Mouse (Mus musculus): ENCODE measurements at regions not wholly inside any gene's neighbourhood (a gene's known extent, or its start where the extent isn't known, plus 50 kb on each side); places are given as distances from the start of the nearest gene placed in this dataset.

DNA sequence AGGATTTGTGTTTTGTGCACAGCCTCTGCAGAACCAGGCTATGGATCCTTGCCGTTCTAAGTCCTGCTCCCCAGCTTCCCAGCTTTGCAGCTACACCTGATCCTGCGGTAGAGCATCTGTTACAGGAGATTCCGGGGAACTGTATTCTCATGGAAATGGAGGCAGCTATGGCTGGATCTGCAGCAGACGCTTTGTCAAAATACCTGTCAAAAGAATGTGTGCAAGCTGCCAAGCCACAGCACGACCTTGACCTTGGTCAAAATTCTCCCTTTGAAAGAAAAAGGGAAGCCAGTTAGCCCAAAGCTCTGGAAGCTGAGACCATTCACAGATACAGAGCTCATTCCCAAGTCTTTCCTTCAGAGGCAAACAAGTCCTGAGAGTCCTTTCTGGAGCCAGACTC lies 255.3 kb downstream of the Med13l start:
- in situ Hi-C loops (cut with MseI, MboI): loop anchor here in 1 of 2 experiments (5.0 kb wide), 1 partner anchor 33 kb away; no protein-coding TSS in a partner anchor

DNA sequence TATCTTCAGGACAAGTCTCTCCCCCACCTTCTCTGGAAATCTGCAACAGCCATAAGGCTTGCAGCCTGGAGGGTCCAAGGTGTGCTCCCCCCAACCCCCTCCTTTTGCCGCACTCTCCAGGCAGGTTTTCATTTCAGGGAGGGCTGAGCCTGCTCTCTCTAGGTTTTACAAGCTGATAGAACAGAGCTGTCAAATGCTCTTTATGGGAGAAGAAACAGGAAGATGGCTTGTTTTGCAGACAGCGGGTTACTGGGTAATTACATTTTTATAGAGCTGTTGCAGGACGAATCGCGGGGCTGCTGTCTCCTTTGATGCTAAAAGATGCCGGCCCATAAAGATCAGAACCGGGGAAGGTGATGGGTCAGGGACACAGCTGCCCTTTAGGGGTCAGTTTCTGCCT lies 257.8 kb downstream of the Med13l start:
- in situ Hi-C loops (cut with MseI, MboI): loop anchor here in 1 of 2 experiments (5.0 kb wide), 1 partner anchor 36 kb away; no protein-coding TSS in a partner anchor

DNA sequence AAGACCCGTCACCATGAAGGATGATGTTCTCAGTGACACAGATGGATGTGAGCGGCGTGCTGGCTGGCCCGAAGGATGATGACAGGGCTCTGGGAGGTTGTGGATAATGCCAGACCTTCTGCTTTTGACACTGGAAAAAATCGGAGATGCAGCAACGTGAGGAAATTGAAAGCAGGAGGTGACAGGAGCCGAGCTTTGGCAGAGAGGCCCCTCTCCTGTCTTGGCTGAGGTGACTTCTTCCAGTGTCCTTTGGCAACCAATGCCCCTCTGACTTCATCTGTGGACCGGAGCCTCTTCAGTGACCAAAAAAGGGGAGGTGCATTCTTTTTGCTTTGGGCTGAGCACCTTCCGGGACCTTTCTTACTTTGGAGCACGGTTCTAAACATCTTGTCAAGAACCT lies 264.3 kb downstream of the Med13l start:
- in situ Hi-C loops (cut with MseI, MboI): no loop called here

DNA sequence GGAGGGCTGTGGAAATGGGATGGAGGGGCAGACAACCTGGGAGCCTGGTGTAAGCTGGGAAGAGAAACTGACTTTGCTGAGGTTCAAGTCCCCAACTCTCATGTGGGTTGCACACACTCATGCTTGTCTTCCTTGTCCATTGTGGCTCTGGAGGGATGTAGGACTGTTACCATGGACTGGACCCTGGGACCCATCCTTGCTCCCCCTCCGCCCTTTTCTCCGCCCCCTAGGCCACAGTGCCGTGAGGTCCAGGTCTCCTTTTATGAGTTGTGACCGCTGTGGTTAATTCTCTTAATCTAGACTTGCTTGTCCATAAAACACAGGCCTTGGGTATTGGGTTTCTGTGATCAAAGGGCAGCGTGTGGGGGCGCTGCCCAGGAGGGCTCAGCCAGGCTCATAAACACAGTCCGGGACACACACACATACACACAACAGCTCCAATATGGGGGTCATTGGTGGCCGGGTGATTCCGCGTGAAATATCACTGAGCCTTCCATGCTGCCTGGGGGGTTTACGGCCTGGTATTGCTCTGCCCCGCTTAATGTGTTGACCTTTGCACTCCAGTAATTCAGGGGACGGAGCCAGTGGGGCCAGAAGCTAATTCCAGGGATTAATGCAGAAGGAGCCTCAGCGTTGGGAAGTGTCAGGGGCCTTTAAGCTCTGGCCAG lies 268.7 kb downstream of the Med13l start:
- in situ Hi-C loops (cut with MseI, MboI): no loop called here

DNA sequence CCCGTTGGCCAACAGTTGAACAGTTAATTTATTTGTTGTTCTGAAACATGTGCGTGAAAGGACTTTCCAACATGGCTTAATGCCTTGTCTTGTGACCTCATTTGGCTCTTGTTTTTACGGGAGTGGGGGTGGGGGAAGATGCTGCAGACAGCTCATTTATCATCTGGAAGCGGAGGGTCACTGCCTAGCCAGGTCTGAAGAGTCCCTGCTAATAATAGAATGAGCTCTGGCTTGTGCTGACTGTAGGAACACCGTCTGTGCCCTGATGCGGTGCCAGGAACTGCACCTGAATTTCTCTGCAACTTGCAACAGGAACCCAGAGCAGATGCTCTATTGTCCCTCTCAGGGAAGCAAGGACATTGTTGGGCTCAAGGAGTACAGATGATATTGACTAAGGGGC lies 272.2 kb downstream of the Med13l start:
- in situ Hi-C loops (cut with MseI, MboI): no loop called here

DNA sequence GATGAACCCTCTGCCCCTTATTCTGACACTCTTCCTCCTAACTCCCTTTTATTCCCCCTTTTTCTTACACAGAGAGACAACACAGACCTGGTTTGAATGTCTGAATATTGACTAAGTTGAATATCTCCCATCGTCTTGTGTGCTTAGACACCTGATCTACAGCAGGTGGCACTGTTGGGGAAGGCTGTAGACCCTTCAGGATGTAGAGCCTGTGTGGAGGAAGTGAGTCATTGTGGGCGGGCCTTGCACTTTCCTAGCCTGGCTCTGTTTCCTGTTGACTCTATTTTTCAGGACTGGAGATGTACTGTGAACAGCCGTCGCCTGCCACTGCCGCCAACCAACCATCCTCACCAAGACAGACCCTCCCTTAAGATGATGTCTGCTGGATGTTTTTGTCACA lies 273.6 kb downstream of the Med13l start:
- in situ Hi-C loops (cut with MseI, MboI): no loop called here

DNA sequence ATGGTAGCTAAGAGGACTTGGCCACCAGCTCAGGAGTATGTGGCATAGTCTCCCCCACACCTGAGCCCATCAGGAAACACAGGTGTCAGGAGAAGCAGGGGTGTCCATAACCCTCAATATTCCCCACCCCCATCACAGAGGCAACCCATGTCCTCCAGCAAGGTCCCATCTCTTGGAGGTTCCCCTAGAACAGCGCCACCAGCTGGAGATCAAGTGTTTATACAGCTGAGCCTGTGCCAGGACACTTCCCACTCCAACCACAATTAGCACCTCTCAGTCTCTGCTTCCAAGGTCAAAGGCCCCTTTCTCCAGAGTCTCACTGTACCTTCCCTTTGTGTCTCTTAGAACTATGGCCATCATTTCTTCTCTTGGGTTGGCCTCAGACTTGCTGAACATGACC lies 276.5 kb downstream of the Med13l start:
- in situ Hi-C loops (cut with MseI, MboI): no loop called here

DNA sequence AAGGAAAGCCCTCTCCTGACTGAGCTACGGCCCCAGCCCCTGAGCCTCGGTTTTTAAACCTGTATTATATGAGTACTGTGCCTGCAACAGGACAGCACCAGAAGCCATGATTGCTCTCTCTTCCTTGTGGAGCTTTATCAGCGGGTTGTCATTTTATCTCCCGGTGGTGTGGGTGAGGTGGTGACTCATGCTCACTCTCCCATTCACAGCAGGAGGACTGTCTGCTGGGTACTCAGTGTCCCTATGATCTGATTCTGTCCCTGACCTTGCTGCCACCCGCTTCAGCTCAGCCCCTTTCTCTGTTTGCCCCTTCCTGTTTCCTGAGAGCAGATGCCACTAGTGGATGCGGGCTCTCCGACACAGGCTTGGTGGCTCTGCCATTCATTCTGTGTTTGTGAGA lies 277.9 kb downstream of the Med13l start:
- in situ Hi-C loops (cut with MseI, MboI): no loop called here

DNA sequence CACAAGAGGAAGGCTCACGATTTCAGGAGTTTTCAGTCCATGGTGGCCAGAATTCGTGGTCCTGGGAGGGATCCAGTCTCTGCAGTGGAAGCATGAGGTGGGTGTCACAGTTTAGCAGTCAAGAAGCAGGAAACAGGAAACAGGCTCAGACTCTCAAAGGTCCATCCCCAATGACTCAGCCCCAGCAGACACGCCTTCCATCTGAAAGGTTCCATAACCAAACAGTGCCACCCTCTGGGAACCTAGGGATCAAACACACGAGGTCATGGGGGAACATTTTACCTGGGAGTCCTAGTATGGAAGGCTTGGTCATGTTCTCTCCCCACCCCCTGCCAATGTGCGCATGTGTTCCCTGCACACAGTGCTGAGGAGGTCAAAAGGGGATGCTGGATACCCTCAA lies 279.4 kb downstream of the Med13l start:
- in situ Hi-C loops (cut with MseI, MboI): no loop called here

DNA sequence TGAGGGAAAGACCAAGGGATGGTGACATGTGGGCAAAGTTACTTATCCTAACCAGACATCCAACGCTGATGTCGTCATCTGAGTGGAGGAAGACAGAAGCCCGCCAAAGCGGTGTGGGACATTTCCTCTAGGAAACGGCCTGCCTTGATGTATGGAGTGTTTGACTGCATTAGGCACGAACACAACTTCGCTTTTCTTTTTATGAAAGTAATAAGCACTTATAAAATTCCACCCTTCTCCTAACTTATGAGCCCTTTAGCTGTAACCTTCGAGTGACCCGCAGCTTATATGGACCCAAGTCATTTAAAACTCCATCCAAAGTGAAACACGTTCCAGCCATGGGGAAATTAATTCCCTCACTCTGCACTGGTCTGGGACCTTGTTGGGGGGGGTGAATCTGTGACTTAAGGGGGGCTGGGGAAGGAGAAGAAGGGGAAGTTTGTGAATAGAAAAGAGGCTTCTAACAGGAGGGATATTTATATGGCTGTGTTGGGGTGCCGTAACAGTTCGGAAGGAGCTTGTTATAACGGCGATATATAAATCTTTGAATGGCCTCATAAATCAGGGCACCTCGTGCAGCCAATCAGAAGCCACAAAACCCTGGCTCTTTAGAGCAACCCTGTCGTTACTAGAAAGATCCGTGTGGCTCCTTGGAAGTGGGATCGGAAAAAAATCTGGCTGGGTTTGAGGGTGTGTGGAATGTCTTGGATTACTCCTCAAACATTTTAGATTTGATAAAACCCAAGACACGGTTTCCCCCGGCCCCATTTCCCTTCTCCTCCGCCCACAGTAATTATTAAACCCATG lies 280.9 kb downstream of the Med13l start:
- in situ Hi-C loops (cut with MseI, MboI): no loop called here

DNA sequence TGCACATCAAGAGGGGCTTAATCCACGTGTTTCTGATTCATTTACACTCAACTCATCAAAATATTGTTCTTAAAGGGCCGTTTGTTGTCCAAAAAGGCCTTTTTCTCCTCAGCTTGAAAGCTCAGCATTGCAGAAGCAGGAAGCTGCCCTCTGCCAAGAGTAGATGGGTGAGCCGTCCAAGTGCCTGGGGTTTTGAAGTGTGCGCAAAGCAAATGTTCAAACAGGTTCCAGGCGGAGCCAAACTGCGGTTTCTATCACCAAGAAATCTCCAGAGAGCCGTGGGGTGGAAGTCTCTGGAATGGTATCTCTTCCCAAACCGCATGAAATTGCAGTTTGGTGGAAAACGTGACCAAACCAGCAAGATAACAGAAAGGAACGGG lies 281.5 kb downstream of the Med13l start:
- in situ Hi-C loops (cut with MseI, MboI): no loop called here

DNA sequence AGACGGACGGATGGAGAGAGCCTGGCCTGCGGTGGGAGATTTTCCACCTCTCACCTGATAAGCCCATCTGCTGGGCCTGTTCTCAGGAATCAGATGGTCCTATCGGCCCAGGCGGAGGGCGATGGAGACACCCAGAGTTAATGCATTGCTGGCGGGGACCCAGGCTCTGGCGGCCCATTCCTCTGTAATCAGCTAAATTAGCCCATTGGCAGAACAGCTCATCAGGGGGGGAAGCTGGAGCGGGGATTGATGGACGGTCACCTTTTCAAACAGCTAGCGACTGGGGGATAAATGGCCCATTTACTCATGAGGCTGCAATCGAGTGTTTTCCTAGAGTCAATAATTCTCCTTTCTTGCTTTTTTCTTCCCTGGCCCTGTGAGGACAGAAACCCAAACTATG lies 296.5 kb downstream of the Med13l start:
- in situ Hi-C loops (cut with MseI, MboI): no loop called here

DNA sequence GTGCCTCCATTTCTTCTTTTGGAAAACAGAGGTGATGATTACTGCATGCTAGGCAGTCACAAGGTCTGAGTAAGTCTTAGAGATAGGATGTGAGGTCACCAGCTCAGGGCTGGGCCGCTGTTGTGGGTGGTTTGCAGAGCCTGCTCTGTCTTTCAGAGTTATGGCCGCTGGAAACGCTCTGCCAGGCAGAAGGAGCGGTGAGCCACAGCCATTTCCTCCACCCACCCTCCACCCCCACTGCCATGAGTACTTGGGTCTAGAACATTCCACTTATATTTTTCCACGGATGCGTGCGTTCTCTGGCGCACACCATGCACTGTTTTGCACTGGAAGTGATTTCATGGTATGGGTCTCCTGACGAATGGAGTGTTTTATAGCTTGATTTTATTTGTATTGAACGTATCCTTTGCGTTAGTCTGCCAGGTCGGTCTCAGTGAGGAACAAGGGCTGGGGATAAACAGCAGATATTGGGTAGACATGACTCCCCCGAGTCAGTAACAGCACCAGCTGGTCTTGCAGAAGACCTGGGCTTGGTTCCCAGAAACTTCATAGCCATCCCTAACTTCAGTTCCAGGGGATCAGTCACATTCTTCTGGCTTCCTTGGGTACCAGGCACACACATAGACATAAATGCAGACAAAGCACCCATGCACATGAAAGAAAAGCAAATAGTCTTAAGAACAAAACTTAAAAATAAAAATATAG lies 300.8 kb downstream of the Med13l start:
- in situ Hi-C loops (cut with MseI, MboI): no loop called here

DNA sequence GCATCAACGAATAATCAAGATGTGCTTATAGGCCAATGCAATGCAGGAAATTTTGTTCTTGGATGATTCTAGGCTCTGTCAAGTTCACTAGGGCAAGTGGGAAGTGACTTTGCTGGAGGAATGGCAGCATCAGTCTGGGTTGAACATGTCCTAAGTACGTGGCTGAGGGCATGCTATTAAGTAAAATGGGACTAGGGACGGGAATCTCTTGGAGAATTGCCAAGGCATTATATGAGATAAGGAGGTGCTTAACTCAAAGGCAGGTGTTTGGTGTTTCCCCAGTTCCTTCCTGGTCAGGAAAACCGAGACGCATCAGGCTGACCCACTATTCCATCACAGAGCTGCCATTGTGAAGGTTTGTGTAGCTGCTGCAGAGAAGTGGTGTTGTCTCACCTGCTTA lies 307.0 kb downstream of the Med13l start:
- in situ Hi-C loops (cut with MseI, MboI): no loop called here

DNA sequence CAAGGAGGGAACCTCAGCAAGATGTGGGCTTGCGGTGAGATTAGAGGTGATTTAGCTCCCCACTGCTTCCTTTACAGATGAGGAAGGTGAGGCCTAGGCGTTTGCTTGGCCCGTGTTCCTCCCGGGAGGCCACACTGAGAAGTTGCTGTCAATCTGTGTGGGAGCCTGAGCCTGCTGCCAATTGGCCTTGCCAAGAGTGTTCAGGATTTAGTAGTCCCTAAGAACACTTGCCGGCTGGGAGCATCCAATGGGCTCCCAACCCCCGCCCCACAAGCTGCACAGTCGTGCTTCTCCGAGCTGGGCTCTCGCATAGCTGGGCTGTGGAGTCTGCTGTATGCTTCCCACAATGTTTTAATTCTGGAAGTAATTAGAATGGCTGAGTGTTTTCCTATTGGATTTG lies 308.9 kb downstream of the Med13l start:
- in situ Hi-C loops (cut with MseI, MboI): no loop called here

DNA sequence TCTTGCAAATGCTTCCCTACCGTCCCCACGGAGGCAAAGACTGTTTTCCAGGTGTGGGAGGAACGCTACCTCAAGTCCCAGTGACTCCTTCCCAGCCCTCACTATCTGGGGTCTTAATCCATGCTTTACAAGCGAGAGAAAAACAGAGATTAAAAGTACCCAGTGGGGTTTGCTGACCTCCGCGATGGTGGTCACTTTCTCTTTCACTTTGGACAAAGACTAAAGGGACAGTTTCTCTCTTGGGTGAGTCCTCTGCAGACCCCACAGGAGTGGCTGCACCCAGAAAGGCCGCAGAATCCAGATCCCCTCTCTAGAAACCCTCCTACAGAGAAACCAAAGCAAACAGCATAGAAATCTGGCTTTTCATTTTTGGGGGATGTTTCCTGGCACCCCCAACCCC lies 313.4 kb downstream of the Med13l start:
- in situ Hi-C loops (cut with MseI, MboI): no loop called here

DNA sequence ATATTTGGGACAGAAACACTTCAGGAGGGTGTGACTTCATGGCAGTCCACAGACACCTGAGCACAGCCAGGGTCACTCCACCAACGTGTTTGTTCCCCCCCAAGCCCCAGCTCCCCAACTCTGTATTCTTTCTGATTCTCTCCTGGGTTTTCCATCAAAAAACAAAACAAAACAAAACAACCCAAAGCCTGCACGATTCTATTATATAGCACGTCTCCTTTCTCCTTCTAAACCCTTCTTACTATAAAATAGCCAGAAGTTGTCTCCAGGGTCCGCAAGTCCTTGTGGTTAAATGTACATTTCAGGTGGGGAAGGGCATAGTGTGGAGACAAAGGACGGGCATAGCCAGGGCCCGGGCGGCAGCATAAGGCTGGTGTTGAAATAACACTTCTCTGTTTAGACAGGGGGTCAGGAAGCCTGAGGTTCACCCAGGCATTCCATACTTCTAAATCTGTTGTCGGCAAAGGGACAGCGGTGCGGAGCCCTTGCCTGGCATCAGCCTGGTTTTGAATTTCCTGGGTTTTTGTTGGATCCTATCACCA lies 314.7 kb downstream of the Med13l start:
- in situ Hi-C loops (cut with MseI, MboI): loop anchor here (5.0 kb wide), 1 partner anchor 817 kb away; no protein-coding TSS in a partner anchor

DNA sequence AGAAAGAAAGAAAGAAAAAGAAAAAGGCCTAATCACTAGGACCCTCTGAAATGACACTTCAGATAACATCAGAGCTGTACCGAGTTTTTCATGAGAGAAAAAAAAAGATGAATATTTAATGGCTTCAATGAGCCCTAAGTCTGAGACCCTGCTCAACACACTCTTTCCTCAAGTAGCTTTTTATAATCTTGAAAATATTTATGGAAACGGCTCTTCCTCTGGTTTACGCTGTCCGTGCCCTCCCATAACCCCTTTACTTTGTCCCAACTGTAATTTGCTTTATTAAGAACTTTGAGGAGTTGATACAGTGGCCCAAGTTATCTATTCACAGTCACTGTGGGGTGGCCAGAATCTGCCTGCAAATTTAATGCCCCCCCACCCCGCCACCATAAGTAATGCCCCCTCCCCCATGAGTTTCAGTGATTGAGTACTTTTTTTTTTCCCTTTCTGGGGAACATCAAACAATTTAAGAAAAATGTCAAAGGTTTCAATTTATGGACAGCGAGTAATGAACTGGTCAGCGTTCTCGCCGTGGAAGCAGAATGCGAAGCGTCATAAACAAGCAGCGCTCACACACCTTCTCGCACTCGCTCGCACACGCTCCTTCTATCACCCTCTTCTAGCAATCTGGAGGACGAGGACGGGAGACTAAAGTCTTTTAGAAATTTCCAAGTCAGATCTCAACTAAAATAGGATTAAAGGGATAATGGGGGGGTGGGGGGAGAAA lies 316.3 kb downstream of the Med13l start:
- in situ Hi-C loops (cut with MseI, MboI): loop anchor here (5.0 kb wide), 1 partner anchor 816 kb away; no protein-coding TSS in a partner anchor

DNA sequence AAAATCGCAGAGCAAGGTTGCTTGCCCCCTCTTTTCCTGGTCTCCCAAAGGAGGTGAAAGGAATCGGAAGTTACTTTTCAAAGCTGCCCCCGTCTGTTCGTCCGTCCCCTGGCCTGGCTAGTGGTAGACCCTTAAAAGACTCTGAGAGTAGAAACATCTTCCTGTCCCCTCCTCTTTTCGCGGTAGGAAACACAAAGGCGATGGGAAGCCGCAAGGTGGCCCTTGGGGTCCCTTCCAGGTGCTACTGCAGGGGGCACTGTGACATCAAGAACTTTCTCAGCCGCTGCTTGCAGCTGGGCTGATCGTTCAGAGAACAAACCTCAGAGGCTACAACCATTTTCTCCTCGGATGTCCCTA lies 316.8 kb downstream of the Med13l start:
- in situ Hi-C loops (cut with MseI, MboI): loop anchor here (5.0 kb wide), 1 partner anchor 815 kb away; no protein-coding TSS in a partner anchor

DNA sequence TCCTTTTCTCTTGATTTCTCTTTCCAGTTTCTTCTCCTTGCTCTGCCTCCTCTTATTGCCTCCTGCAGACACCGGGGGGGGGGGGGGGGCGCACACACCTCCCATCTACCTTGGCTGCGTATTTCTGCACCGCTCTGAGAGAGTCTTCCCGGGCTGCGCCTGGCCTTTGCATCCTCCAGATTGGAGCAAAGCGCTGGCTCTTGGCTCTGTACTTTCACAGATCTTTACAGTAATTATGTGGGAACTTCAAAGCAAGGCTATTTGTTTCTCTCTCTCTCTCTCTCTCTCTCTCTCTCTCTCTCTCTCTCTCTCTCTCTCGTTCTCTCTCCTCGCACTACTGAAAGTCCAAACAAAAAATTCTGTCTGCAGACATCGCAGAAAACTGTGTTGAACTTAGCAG lies 317.4 kb downstream of the Med13l start:
- in situ Hi-C loops (cut with MseI, MboI): loop anchor here (5.0 kb wide), 1 partner anchor 814 kb away; no protein-coding TSS in a partner anchor

DNA sequence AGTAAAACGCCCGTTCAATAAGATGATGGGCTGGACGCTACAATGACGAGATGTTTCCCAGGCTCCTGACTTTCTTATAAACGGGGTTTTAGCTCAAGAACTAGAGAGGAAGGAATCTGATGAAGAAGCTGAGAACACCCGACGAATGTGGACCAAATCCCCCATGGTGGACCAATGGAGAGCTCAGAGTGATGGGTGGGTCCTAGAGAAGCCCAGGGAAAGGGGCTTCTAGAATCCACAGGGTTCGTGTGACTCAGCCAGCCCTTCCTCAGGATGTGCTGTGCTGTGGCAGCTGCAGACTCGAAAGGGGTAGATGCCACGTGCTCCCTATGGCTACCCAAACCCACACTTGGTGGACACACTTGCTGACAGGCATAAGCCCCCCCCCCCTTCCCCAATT lies 318.2 kb downstream of the Med13l start:
- in situ Hi-C loops (cut with MseI, MboI): loop anchor here (5.0 kb wide), 1 partner anchor 814 kb away; no protein-coding TSS in a partner anchor
